Mouse (Mus musculus): ENCODE data around the gene Abhd17a. TPM values are rescaled to one million over a fixed set of nuclear protein-coding genes. Genes with fewer than 3 reads are reported as not detected.

The Abhd17a gene
- total and polyA plus RNA-seq, 3 experiments, result 37.2 to 49.1 (median 48.0) TPM

- dilution Hi-C loops (cut with MboI; ENCODE audit: extremely low pct_ligation_motif_present, extremely low pct_unique_long_range_greater_than_20kb, low sequenced_read_pairs) (no loop called here), in situ Hi-C loops (cut with MboI; ENCODE audit: low pct_ligation_motif_present, low pct_unique_long_range_greater_than_20kb, low sequenced_read_pairs) (no loop called here)
- peaks cover 0 to 6% of the 10 kb centered on the region in 2 experiments; a peak in 1 of 4 replicates for H3K4me1 ChIP-seq (ENCODE audit: control insufficient read depth in 1 of 2, insufficient read depth in 2 of 2)
- H3K27ac ChIP-seq (ENCODE audit: insufficient read depth, low read depth), result no peak overlapping the region
- H3K9me3 ChIP-seq (replicated peaks; ENCODE audit: low read length), result no peaks in the 10 kb centered on the region
- peaks cover 80 to 95% of the 10 kb centered on the region in 2 experiments for H3K36me3 ChIP-seq (replicated peaks in 1 of 2; ENCODE audit: control insufficient read depth in 1 of 2, insufficient read depth in 1 of 2, low read length in 1 of 2)
- TF ChIP-seq KAT2A (IDR thresholded peaks at IDR 0.05; ENCODE audit: insufficient replicate concordance, low read length) (no peak), ZC3H11A (IDR thresholded peaks at IDR 0.05; ENCODE audit: low read depth, low read length) (no peak), CHD1 (IDR thresholded peaks at IDR 0.05; ENCODE audit: low read depth, low read length) (no peak), MYC (IDR thresholded peaks at IDR 0.05; ENCODE audit: low read depth, low read length) (no peak), IRF4 (IDR thresholded peaks at IDR 0.05; ENCODE audit: low read depth, low read length) (no peak), USF2 (conservative IDR thresholded peaks at IDR 0.05; ENCODE audit: low read depth, low read length) (no peak), HCFC1 (IDR thresholded peaks at IDR 0.05; ENCODE audit: low read depth, low read length) (no peak)
- no peak overlapping the region for H3K4me2 ChIP-seq (ENCODE audit: insufficient read depth, low read depth, poor library complexity, severe bottlenecking)
- H3K79me2 ChIP-seq (replicated peaks; ENCODE audit: control insufficient read depth, extremely low read depth, insufficient read depth, poor library complexity, severe bottlenecking), result peaks cover 5% of the 10 kb centered on the region; the same call in 1 of the 2 replicates
- H3K27me3 ChIP-seq (replicated peaks), result no peaks in the 10 kb centered on the region
- H3K9ac ChIP-seq (ENCODE audit: insufficient read depth, low read depth), result no peak overlapping the region
- no peak overlapping the region for H3K4me3 ChIP-seq (replicated peaks in 1 of 3; ENCODE audit: low read depth in 2 of 3, low read length in 2 of 3, poor library complexity in 1 of 3)
- no peak for DNase-seq (ENCODE audit: extremely low read depth)
These were observed 42.6 kb downstream of the Abhd17a start for GRCm38 (mm10) chr10:80547539-80547938.

- DNase-seq (ENCODE audit: extremely low read depth), result no peak
- H3K4me1 ChIP-seq (ENCODE audit: control insufficient read depth in 1 of 2, insufficient read depth in 2 of 2), result peaks cover 0 to 6% of the 10 kb centered on the region in 2 experiments; a peak in 1 of 4 replicates
- H3K9ac ChIP-seq (ENCODE audit: insufficient read depth, low read depth), result no peak overlapping the region
- H3K9me3 ChIP-seq (replicated peaks; ENCODE audit: low read length), result no peaks in the 10 kb centered on the region
- TF ChIP-seq SIN3A (IDR thresholded peaks at IDR 0.05; ENCODE audit: low read length) (no peak), RAD21 (IDR thresholded peaks at IDR 0.05; ENCODE audit: low read depth, low read length) (no peak), MAFK (IDR thresholded peaks at IDR 0.05; ENCODE audit: insufficient replicate concordance, low read length) (no peak), MAX (IDR thresholded peaks at IDR 0.05; ENCODE audit: low read length) (no peak), NELFE (IDR thresholded peaks at IDR 0.05; ENCODE audit: low read depth, low read length) (no peak), ZNF384 (IDR thresholded peaks at IDR 0.05; ENCODE audit: low read depth, low read length) (no peak), JUND (conservative IDR thresholded peaks at IDR 0.05; ENCODE audit: low read depth, low read length) (no peak), CTCF (conservative IDR thresholded peaks at IDR 0.05 in 1 of 2, IDR thresholded peaks at IDR 0.05 in 1 of 2; ENCODE audit: low read depth in 2 of 2, low read length in 2 of 2) (no peak), ZMIZ1 (IDR thresholded peaks at IDR 0.05; ENCODE audit: low read depth, low read length) (no peak), JUN (IDR thresholded peaks at IDR 0.05; ENCODE audit: insufficient read depth, low read depth, low read length) (no peak), IRF4 (IDR thresholded peaks at IDR 0.05; ENCODE audit: low read depth, low read length) (no peak), KAT2A (IDR thresholded peaks at IDR 0.05; ENCODE audit: insufficient replicate concordance, low read length) (no peak), MXI1 (IDR thresholded peaks at IDR 0.05; ENCODE audit: low read depth, low read length) (no peak), USF1 (IDR thresholded peaks at IDR 0.05; ENCODE audit: low read depth, low read length) (no peak)
- H3K4me3 ChIP-seq (replicated peaks in 1 of 3; ENCODE audit: low read depth in 2 of 3, low read length in 2 of 3, poor library complexity in 1 of 3), result no peak overlapping the region
- H3K36me3 ChIP-seq (replicated peaks in 1 of 2; ENCODE audit: control insufficient read depth in 1 of 2, insufficient read depth in 1 of 2, low read length in 1 of 2), result peaks cover 86 to 96% of the 10 kb centered on the region in 2 experiments
- dilution Hi-C loops (cut with MboI; ENCODE audit: extremely low pct_ligation_motif_present, extremely low pct_unique_long_range_greater_than_20kb, low sequenced_read_pairs) (no loop called here), in situ Hi-C loops (cut with MboI; ENCODE audit: low pct_ligation_motif_present, low pct_unique_long_range_greater_than_20kb, low sequenced_read_pairs) (no loop called here)
- peaks cover 3% of the 10 kb centered on the region; the same call in 1 of the 2 replicates for H3K79me2 ChIP-seq (replicated peaks; ENCODE audit: control insufficient read depth, extremely low read depth, insufficient read depth, poor library complexity, severe bottlenecking)
- H3K27me3 ChIP-seq (replicated peaks), result no peaks in the 10 kb centered on the region
- no peak overlapping the region for H3K4me2 ChIP-seq (ENCODE audit: insufficient read depth, low read depth, poor library complexity, severe bottlenecking)
- no peak overlapping the region for H3K27ac ChIP-seq (ENCODE audit: insufficient read depth, low read depth)
These were observed 43.2 kb downstream of the Abhd17a start for GRCm38 (mm10) chr10:80546945-80547344.

All from CH12.LX (cell line).